Mouse (Mus musculus) liver, embryonic 11.5 days (tissue): Measurements from ENCODE around the gene Amer2. TPM values are rescaled to one million over a fixed set of nuclear protein-coding genes. Genes with fewer than 3 reads are reported as not detected.

ENCODE experiments used
- ATAC-seq: fragments of 200-750 bp; cut with Nextera tagmentation; replicated peaks from 2 replicates; pipeline ENCODE4 v1.8.0; 2017; ENCODE audit warnings: moderate number of reproducible peaks, mild to moderate bottlenecking, moderate TSS enrichment, moderate library complexity; ENCODE audit not compliant: low FRiP score
- DNase-seq: peaks from one replicate; pipeline ENCODE4 v3.0.0-alpha.2; 2017; ENCODE audit warnings: low spot score
- H3K27ac ChIP-seq: fragments of 300-500 bp; sonication (generic); 2 replicates; pipeline ENCODE4 v1.5.1; 2014; ENCODE audit warnings: mild to moderate bottlenecking, low read depth, low read length, control low read depth
- H3K27me3 ChIP-seq: fragments of 300-500 bp; sonication (generic); replicated peaks from 2 replicates; pipeline ENCODE4 v1.6.1; 2014; ENCODE audit warnings: low read length, mixed read lengths; ENCODE audit not compliant: control insufficient read depth, insufficient read depth
- H3K36me3 ChIP-seq: fragments of 300-500 bp; sonication (generic); 2 replicates; pipeline ENCODE4 v1.6.1; 2014; ENCODE audit warnings: mild to moderate bottlenecking, low read length, moderate library complexity, mixed read lengths; ENCODE audit not compliant: control insufficient read depth, insufficient read depth
- H3K4me1 ChIP-seq: fragments of 300-500 bp; sonication (generic); replicated peaks from 2 replicates; pipeline ENCODE4 v1.6.1; 2014; ENCODE audit warnings: low read length, mixed read lengths; ENCODE audit not compliant: control insufficient read depth, insufficient read depth
- H3K4me2 ChIP-seq: fragments of 300-500 bp; sonication (generic); 2 replicates; pipeline ENCODE4 v1.6.1; 2014; ENCODE audit warnings: mild to moderate bottlenecking, control low read depth, moderate library complexity
- H3K4me3 ChIP-seq: fragments of 300-500 bp; sonication (generic); 2 replicates; pipeline ENCODE4 v1.5.1; 2014; ENCODE audit warnings: low read depth, low read length, control low read depth
- H3K9ac ChIP-seq: fragments of 300-500 bp; sonication (generic); 2 replicates; pipeline ENCODE4 v1.6.1; 2014; ENCODE audit warnings: low read depth, low read length, control low read depth
- H3K9me3 ChIP-seq: fragments of 300-500 bp; sonication (generic); 2 replicates; pipeline ENCODE4 v1.6.1; 2016; ENCODE audit warnings: low read length, inconsistent platforms, mixed read lengths; ENCODE audit not compliant: control insufficient read depth
- WGBS: fragments of 180-500 bp; shearing (Covaris S2); extraction: QIAGEN DNeasy Blood & Tissue Kit; methylation state at CpG from one replicate; pipeline ENCODE4 v1.1.7; 2014; 5-methylcytosine and 5-hydroxymethylcytosine counted together
- polyA plus RNA-seq: library from polyadenylated mRNA; unstranded; fragments of >200 nt; fragmentation: Nextera tagmentation; extraction: Ambion mirVana; gene quantifications from 2 replicates; pipeline ENCODE4 v1.2.1, GENCODE M21; 2014

The Amer2 gene
- polyA plus RNA-seq, 1 experiment from 2014 or later = 0.43 TPM

GRCm38 (mm10) chr14:60403228-60403627 lies 30.2 kb downstream of the Amer2 start:
- WGBS = 74% methylated on average over 2 of the region's 2 CpGs
- H3K9me3 ChIP-seq = no peaks in the 10 kb centered on the region
- H3K4me2 ChIP-seq = no peak overlapping the region
- no peaks in the 10 kb centered on the region for H3K4me1 ChIP-seq
- no peak overlapping the region for H3K27ac ChIP-seq
- no peak for DNase-seq
- no peak overlapping the region for H3K4me3 ChIP-seq
- no peak overlapping the region for H3K9ac ChIP-seq
- H3K36me3 ChIP-seq = no peaks in the 10 kb centered on the region
- no peak for ATAC-seq
- no peaks in the 10 kb centered on the region for H3K27me3 ChIP-seq

- 82% methylated on average over 2 of the region's 2 CpGs for WGBS
- DNase-seq = no peak
- no peak overlapping the region for H3K4me3 ChIP-seq
Measured at GRCm38 (mm10) chr14:60405829-60406228, 32.8 kb downstream of the Amer2 start.

GRCm38 (mm10) chr14:60406543-60406942 lies 33.5 kb downstream of the Amer2 start:
- no peaks in the 10 kb centered on the region for H3K9me3 ChIP-seq
- H3K27me3 ChIP-seq = no peaks in the 10 kb centered on the region
- H3K27ac ChIP-seq = no peak overlapping the region
- ATAC-seq (no peak), DNase-seq (no peak)
- no peak overlapping the region for H3K9ac ChIP-seq
- no peaks in the 10 kb centered on the region for H3K36me3 ChIP-seq
- 75% methylated on average over 5 of the region's 5 CpGs for WGBS
- 0 out of 2 replicates have a peak, but pooled peaks cover 4% of the 10 kb centered on the region for H3K4me1 ChIP-seq
- no peak overlapping the region for H3K4me2 ChIP-seq
- H3K4me3 ChIP-seq = no peak overlapping the region

More at GRCm38 (mm10) chr14:60405829-60406228, 32.8 kb downstream of the Amer2 start:
- Histone ChIP-seq H3K9ac (no peak overlapping the region), H3K27ac (no peak overlapping the region), H3K4me1 (0 out of 2 replicates have a peak, but pooled peaks cover 4% of the 10 kb centered on the region), H3K36me3 (no peaks in the 10 kb centered on the region), H3K27me3 (no peaks in the 10 kb centered on the region), H3K4me2 (no peak overlapping the region), H3K9me3 (no peaks in the 10 kb centered on the region)
- no peak for ATAC-seq

- DNase-seq (no peak), ATAC-seq (no peak)
- WGBS = 82% methylated on average over 9 of the region's 9 CpGs
- Histone ChIP-seq H3K36me3 (no peaks in the 10 kb centered on the region), H3K4me1 (0 out of 2 replicates have a peak, but pooled peaks cover 4% of the 10 kb centered on the region), H3K27me3 (no peaks in the 10 kb centered on the region), H3K27ac (no peak overlapping the region), H3K4me3 (no peak overlapping the region), H3K9me3 (no peaks in the 10 kb centered on the region), H3K9ac (no peak overlapping the region), H3K4me2 (no peak overlapping the region)
Measured at GRCm38 (mm10) chr14:60407319-60407718, 34.3 kb downstream of the Amer2 start.

- Histone ChIP-seq H3K36me3 (no peaks in the 10 kb centered on the region), H3K27me3 (no peaks in the 10 kb centered on the region), H3K27ac (no peak overlapping the region), H3K9me3 (no peaks in the 10 kb centered on the region), H3K4me1 (0 out of 2 replicates have a peak, but pooled peaks cover 4% of the 10 kb centered on the region), H3K4me2 (no peak overlapping the region), H3K9ac (no peak overlapping the region), H3K4me3 (no peak overlapping the region)
- no peak for DNase-seq
- WGBS = 35% methylated on average over 12 of the region's 12 CpGs
- ATAC-seq = no peak
Measured at GRCm38 (mm10) chr14:60409702-60410491, 36.8 kb downstream of the Amer2 start.

GRCm38 (mm10) chr14:60411229-60411628 lies 38.2 kb downstream of the Amer2 start:
- no peak for DNase-seq
- 88% methylated on average over 6 of the region's 6 CpGs for WGBS

GRCm38 (mm10) chr14:60414691-60415090 lies 41.6 kb downstream of the Amer2 start:
- WGBS = 84% methylated on average over 8 of the region's 8 CpGs
- Histone ChIP-seq H3K9ac (no peak overlapping the region), H3K27me3 (no peaks in the 10 kb centered on the region), H3K4me1 (0 out of 2 replicates have a peak, but pooled peaks cover 3% of the 10 kb centered on the region), H3K9me3 (no peaks in the 10 kb centered on the region), H3K36me3 (no peaks in the 10 kb centered on the region), H3K27ac (no peak overlapping the region), H3K4me3 (no peak overlapping the region), H3K4me2 (no peak overlapping the region)
- DNase-seq = no peak
- no peak for ATAC-seq

More at GRCm38 (mm10) chr14:60411229-60411628, 38.2 kb downstream of the Amer2 start:
- Histone ChIP-seq H3K9me3 (no peaks in the 10 kb centered on the region), H3K4me2 (no peak overlapping the region), H3K27ac (no peak overlapping the region), H3K4me3 (no peak overlapping the region), H3K9ac (no peak overlapping the region), H3K36me3 (no peaks in the 10 kb centered on the region), H3K4me1 (0 out of 2 replicates have a peak, but pooled peaks cover 4% of the 10 kb centered on the region), H3K27me3 (no peaks in the 10 kb centered on the region)
- ATAC-seq = no peak

- no peaks in the 10 kb centered on the region for H3K36me3 ChIP-seq
- no peak overlapping the region for H3K27ac ChIP-seq
- WGBS = 73% methylated on average over 5 of the region's 5 CpGs
- H3K27me3 ChIP-seq = no peaks in the 10 kb centered on the region
- no peak overlapping the region for H3K9ac ChIP-seq
- no peaks in the 10 kb centered on the region for H3K4me1 ChIP-seq
- no peaks in the 10 kb centered on the region for H3K9me3 ChIP-seq
- H3K4me3 ChIP-seq = no peak overlapping the region
- no peak for ATAC-seq
- no peak for DNase-seq
- H3K4me2 ChIP-seq = no peak overlapping the region
Measured at GRCm38 (mm10) chr14:60417924-60418323, 44.9 kb downstream of the Amer2 start.

GRCm38 (mm10) chr14:60422920-60423319 lies 49.9 kb downstream of the Amer2 start:
- no peak for DNase-seq
- Histone ChIP-seq H3K27ac (no peak overlapping the region), H3K9ac (no peak overlapping the region), H3K4me1 (no peaks in the 10 kb centered on the region), H3K27me3 (no peaks in the 10 kb centered on the region), H3K4me3 (no peak overlapping the region), H3K36me3 (no peaks in the 10 kb centered on the region), H3K9me3 (no peaks in the 10 kb centered on the region), H3K4me2 (no peak overlapping the region)
- WGBS = 96% methylated on average over 2 of the region's 2 CpGs
- no peak for ATAC-seq
